Mouse (Mus musculus) stomach, postnatal 0 days (tissue): ENCODE measurements around the gene Sipa1l1.

Experiments used
- CTCF ChIP-seq: IDR thresholded peaks from 2 replicates; pipeline ENCODE4 v1.5.1; 2016; ENCODE audit warnings: antibody characterized with exemption, low read depth, mild to moderate bottlenecking, moderate library complexity
- EP300 ChIP-seq: optimal IDR thresholded peaks from 2 replicates; pipeline ENCODE3; 2016; ENCODE audit warnings: antibody characterized with exemption

DNA sequence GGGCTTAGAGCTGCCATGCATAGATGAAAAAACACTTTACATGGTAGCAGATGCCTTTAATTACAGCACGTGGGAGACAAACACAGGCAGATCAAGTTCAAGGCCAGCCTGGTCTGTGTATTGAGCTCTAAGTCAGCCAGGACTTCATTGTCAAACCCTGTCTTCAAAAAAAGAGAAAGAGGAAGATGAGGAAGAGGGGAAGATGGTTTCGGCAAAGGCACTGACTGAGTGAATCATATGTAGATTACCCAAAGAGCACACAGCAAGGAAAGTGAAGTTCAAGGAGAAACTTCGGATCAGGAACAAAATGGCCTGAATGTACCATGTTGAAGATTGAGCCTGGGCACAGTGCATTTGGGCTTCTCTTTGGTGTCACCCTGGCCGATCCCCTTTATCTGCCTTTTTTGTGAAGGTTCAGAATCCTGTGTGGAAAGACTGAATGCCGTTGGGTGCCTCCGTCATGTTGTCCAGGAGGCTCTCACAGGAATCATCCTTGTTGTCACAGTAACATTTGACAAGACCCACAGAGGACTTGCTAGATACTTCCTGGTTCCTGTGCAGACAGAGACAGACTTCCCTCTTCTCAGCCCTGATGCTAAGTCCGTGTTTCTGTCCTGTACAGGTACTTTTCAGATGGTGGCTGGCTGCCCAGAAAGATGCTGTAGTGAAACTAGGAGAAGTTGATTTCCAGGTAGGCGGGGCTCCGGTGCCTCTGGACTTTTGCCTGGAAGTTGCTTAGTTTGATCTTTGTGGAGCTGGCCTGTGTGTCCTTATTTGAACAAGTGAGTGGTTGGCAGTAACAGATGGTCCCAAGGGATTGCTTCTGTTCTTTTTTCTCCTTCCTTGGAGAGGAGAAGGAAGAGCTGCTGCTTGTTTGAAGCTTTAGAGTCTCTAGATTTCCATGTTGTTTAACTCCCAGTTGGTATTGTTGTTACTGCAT, 96.5 kb downstream of the Sipa1l1 start:
- TF ChIP-seq EP300 (no peak), CTCF (no peak)
